Mouse (Mus musculus): ENCODE results near the gene Hnrnpll. TPM values are rescaled to one million over a fixed set of nuclear protein-coding genes. Genes with fewer than 3 reads are reported as not detected.
"Not testable (repeated sequence)": the region's sequence is repeated elsewhere in the genome, so short reads cannot be mapped to it uniquely, and the experiment has no call there.

Gene Hnrnpll
- polyA plus RNA-seq, 1 experiment from 2014 or later: 125 TPM

DNA sequence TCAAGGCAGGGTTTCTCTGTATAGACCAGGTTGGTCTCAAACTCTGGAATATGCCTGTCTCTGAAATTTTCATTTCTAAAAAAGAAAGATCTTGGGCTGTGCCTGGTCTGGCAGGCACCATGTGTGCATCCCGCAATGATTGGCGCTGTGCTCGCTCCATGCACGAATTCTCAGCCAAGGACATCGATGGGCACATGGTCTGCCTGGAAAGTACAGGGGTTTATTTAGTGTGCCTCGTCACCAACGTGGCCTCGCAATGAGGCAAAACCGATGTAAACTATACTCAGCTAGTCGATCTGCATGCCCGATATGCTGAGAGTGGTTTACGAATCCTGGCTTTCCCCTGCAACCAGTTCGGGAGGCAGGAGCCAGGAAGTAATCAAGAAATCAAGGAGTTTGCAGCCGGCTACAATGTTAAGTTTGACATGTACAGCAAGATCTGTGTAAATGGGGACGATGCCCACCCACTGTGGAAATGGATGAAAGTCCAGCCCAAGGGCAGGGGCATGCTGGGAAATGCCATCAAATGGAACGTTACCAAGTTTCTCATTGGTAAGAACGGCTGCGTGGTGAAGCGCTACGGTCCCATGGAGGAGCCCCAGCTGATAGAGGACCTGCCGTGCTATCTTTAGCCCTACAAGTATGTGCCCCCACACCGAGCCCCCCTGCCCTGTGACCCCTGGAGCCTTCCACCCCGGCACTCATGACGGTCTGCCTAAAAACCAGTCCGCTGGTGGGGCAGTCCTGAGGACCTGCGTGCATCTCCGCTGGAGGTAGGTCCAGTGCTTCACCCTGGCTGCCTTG, 8.0 kb downstream of the Hnrnpll start:
- no peak for ATAC-seq (ENCODE audit: low FRiP score, low read depth)
- WGBS: 90% methylated on average over 27 of the region's 27 CpGs
- Histone ChIP-seq H3K9me3 (no peaks in the 10 kb centered on the region), H3K4me3 (no peak overlapping the region), H3K4me2 (replicated peaks) (no peak overlapping the region), H3K36me3 (peaks cover 34% of the 10 kb centered on the region), H3K9ac (replicated peaks) (no peak overlapping the region), H3K27me3 (no peaks in the 10 kb centered on the region), H3K27ac (replicated peaks) (no peak overlapping the region), H3K4me1 (peaks cover 9% of the 10 kb centered on the region)

DNA sequence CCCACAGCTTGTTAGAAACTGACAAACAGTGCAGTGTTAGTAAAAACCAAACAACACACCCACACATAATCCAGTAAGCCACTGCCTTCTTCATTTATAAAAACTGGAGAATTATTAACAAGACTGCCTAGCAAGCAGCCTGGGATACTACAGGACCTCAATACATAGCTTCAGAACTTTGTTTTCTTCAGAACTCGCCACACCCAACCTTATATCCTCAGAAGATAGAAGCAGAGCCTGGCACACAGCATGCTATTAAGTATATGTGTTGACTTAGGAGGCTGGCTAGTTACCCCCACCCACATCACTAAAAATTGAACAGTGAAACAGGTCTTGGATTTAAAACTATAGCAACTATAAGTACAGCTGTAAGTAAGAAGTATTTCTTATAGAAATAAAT, 10.5 kb downstream of the Hnrnpll start:
- Histone ChIP-seq H3K27me3 (no peaks in the 10 kb centered on the region), H3K36me3 (peaks cover 52% of the 10 kb centered on the region), H3K9ac (replicated peaks) (no peak overlapping the region), H3K4me1 (no peaks in the 10 kb centered on the region), H3K27ac (replicated peaks) (no peak overlapping the region), H3K4me2 (replicated peaks) (no peak overlapping the region), H3K4me3 (no peak overlapping the region), H3K9me3 (no peaks in the 10 kb centered on the region)
- WGBS: 90% methylated on average over 1 of the region's 1 CpGs
- ATAC-seq (ENCODE audit: low FRiP score, low read depth): no peak

- H3K4me2 ChIP-seq (replicated peaks); H3K9me3 ChIP-seq; H3K4me1 ChIP-seq; ATAC-seq (ENCODE audit: low FRiP score, low read depth); H3K9ac ChIP-seq (replicated peaks); H3K27ac ChIP-seq (replicated peaks); H3K27me3 ChIP-seq; H3K4me3 ChIP-seq: not testable (repeated sequence)
- H3K36me3 ChIP-seq: peaks cover 51% of the 10 kb centered on the region
Observed at GRCm38 (mm10) chr17:80049300-80049699, 12.8 kb downstream of the Hnrnpll start.

- H3K4me2 ChIP-seq (replicated peaks): no peak overlapping the region
- H3K27me3 ChIP-seq: no peaks in the 10 kb centered on the region
- no peak overlapping the region for H3K4me3 ChIP-seq
- ATAC-seq (ENCODE audit: low FRiP score, low read depth): no peak
- no peaks in the 10 kb centered on the region for H3K4me1 ChIP-seq
- no peak overlapping the region for H3K9ac ChIP-seq (replicated peaks)
- H3K27ac ChIP-seq (replicated peaks): no peak overlapping the region
- peaks cover 51% of the 10 kb centered on the region for H3K36me3 ChIP-seq
- 72% methylated on average over 7 of the region's 7 CpGs for WGBS
- no peaks in the 10 kb centered on the region for H3K9me3 ChIP-seq
Observed at GRCm38 (mm10) chr17:80048230-80048629, 13.9 kb downstream of the Hnrnpll start.

DNA sequence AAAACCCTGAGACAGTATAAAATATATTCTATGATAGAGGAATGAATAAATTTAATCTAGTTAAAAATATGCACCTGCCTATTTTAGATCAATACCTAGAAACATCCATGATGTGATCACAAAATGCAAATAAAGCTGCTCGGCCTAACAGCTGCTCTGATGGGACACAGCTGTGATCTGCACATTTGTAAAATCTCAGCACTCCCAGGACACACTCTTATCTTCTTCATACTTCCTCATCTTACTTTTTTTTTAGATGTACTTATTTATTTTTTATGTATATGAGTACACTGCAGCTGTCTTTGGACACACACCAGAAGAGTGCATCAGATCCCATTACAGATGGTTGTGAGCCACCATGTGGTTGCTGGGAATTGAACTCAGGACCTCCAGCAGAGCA, 20.4 kb downstream of the Hnrnpll start:
- Histone ChIP-seq H3K4me3 (no peak overlapping the region), H3K27ac (replicated peaks) (no peak overlapping the region), H3K4me2 (replicated peaks) (no peak overlapping the region), H3K4me1 (no peaks in the 10 kb centered on the region), H3K36me3 (peaks cover 24% of the 10 kb centered on the region), H3K9me3 (no peaks in the 10 kb centered on the region), H3K9ac (replicated peaks) (no peak overlapping the region), H3K27me3 (no peaks in the 10 kb centered on the region)
- no peak for ATAC-seq (ENCODE audit: low FRiP score, low read depth)
- WGBS: 81% methylated on average over 1 of the region's 1 CpGs

GRCm38 (mm10) chr17:80028675-80029074, 33.5 kb downstream of the Hnrnpll start:
- Histone ChIP-seq H3K9me3 (no peaks in the 10 kb centered on the region), H3K4me1 (no peaks in the 10 kb centered on the region), H3K4me3 (no peak overlapping the region), H3K36me3 (peaks cover 48% of the 10 kb centered on the region), H3K27ac (replicated peaks) (no peak overlapping the region), H3K9ac (replicated peaks) (no peak overlapping the region), H3K27me3 (no peaks in the 10 kb centered on the region), H3K4me2 (replicated peaks) (no peak overlapping the region)
- 94% methylated on average over 6 of the region's 6 CpGs for WGBS
- ATAC-seq (ENCODE audit: low FRiP score, low read depth): peak; percentile 41; the same call in 1 of the 2 replicates

- Histone ChIP-seq H3K9ac (replicated peaks) (no peak overlapping the region), H3K9me3 (no peaks in the 10 kb centered on the region), H3K4me3 (no peak overlapping the region), H3K27ac (replicated peaks) (no peak overlapping the region), H3K36me3 (peaks cover 29% of the 10 kb centered on the region), H3K4me1 (no peaks in the 10 kb centered on the region), H3K27me3 (no peaks in the 10 kb centered on the region), H3K4me2 (replicated peaks) (no peak overlapping the region)
- WGBS: 90% methylated on average over 5 of the region's 5 CpGs
- ATAC-seq (ENCODE audit: low FRiP score, low read depth): no peak
Observed at GRCm38 (mm10) chr17:80026189-80026936, 35.8 kb downstream of the Hnrnpll start.

DNA sequence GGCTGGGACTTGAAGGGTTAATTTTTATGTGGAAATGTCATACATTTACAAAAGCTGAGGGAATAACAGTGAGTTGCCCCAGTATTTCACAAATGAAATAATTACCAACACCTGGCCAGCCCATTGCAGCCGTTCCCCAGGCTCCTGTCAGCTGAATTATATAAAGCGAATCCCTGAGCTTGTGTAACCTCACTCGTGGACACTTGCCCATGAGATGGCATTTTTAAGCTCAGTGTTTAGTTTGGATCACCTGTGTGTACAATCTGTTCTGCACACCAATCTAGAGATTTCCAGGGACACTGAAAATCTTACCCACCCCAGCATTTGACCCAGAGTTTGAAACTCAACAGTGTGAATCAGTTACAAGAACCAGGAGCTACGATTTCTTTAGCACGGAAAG, 40.0 kb downstream of the Hnrnpll start:
- Histone ChIP-seq H3K27ac (replicated peaks) (no peak overlapping the region), H3K9me3 (no peaks in the 10 kb centered on the region), H3K9ac (replicated peaks) (no peak overlapping the region), H3K36me3 (peaks cover 4% of the 10 kb centered on the region; the same call in 1 of the 2 replicates), H3K4me1 (peaks cover 4% of the 10 kb centered on the region; the same call in 1 of the 2 replicates), H3K4me2 (replicated peaks) (no peak overlapping the region), H3K27me3 (no peaks in the 10 kb centered on the region), H3K4me3 (no peak overlapping the region)
- WGBS: 75% methylated on average over 5 of the region's 5 CpGs
- no peak for ATAC-seq (ENCODE audit: low FRiP score, low read depth)

- H3K9me3 ChIP-seq: no peaks in the 10 kb centered on the region
- no peak overlapping the region for H3K27ac ChIP-seq (replicated peaks)
- 74% methylated on average over 2 of the region's 2 CpGs for WGBS
- H3K4me1 ChIP-seq: peaks cover 4% of the 10 kb centered on the region; the same call in 1 of the 2 replicates
- no peak overlapping the region for H3K4me2 ChIP-seq (replicated peaks)
- no peak overlapping the region for H3K9ac ChIP-seq (replicated peaks)
- H3K36me3 ChIP-seq: no peaks in the 10 kb centered on the region; the same call in 1 of the 2 replicates
- no peaks in the 10 kb centered on the region for H3K27me3 ChIP-seq
- no peak overlapping the region for H3K4me3 ChIP-seq
- ATAC-seq (ENCODE audit: low FRiP score, low read depth): no peak
Observed at GRCm38 (mm10) chr17:80020495-80020894, 41.6 kb downstream of the Hnrnpll start.

DNA sequence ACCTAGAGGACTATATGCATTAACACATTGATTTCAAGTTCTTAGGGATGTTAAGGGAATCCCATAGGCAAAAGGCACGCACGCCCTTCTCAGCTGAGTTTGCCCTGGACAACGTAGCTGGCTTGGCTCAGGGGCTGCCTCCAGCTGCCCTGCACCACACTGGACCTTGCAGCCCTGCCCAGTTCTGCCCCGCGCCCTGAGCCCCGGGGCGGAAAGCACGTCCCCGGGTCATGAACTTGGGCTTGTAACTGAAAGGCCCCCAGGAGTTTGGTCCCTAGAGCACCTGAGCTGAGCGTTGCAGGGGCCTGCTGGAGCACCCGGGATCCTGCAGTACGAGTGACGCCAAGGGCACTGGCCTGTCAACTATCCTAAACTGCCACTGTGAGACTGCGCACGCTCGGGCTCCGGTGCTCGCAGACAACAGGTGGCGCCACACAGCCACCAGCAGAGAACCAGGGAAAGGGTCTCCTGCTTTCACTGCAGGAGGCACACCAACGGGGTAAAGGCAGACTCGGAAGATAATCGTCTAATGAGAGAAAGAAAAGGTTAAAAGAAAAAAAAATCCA, 43.1 kb downstream of the Hnrnpll start:
- WGBS: 15% methylated on average over 22 of the region's 22 CpGs
- no peak overlapping the region for H3K9ac ChIP-seq (replicated peaks)
- no peaks in the 10 kb centered on the region for H3K36me3 ChIP-seq
- H3K27ac ChIP-seq (replicated peaks): no peak overlapping the region
- H3K9me3 ChIP-seq: no peaks in the 10 kb centered on the region
- H3K27me3 ChIP-seq: no peaks in the 10 kb centered on the region
- peaks cover 4% of the 10 kb centered on the region; the same call in 1 of the 2 replicates for H3K4me1 ChIP-seq
- ATAC-seq (ENCODE audit: low FRiP score, low read depth): peak; percentile 61; the same call in 1 of the 2 replicates
- H3K4me2 ChIP-seq (replicated peaks): peak overlapping the region; percentile 32
- H3K4me3 ChIP-seq: peak overlapping the region; percentile 23

DNA sequence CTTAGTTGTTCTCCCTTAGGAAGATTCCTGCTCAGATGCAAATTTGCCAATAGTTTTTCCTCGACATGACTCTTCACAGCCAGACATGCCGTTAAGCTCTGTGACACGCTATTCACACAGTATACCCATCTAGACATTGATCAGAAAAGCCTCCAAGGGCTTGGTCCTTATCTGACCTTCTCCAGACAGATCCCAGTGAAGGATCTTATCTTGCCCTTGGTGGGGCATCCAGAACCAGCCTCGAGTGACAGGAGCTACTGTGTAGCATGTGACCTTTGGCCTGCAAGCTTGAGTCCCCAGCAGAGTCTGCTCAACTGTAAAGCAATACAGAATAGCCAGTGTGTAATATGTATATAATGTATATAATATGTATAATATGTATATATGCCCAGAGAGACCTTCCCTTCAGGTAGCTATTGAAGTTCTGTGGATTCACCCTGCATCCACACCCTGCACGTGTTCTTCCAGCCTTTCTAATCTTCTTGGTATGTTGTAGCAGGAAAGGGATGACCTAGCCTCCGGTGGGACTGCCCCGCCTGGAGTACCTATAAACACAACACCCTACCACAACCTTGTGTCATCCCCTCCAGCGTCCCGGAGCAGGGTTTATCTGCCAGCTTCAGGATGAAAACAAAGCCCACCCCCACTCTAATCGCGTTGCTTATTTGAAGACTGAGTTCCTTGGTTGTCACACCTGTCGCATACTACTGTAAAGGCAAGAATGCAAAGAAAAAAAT, 43.7 kb downstream of the Hnrnpll start:
- Histone ChIP-seq H3K27me3 (no peaks in the 10 kb centered on the region), H3K4me1 (peaks cover 4% of the 10 kb centered on the region; the same call in 1 of the 2 replicates), H3K27ac (replicated peaks) (no peak overlapping the region), H3K9me3 (no peaks in the 10 kb centered on the region), H3K4me3 (no peak overlapping the region), H3K4me2 (replicated peaks) (no peak overlapping the region), H3K9ac (replicated peaks) (no peak overlapping the region), H3K36me3 (no peaks in the 10 kb centered on the region)
- WGBS: 70% methylated on average over 12 of the region's 12 CpGs
- ATAC-seq (ENCODE audit: low FRiP score, low read depth): no peak
